Mouse (Mus musculus): Measurements from ENCODE around the gene Eif2s3y. TPM values are rescaled to one million over a fixed set of nuclear protein-coding genes. Genes with fewer than 3 reads are reported as not detected.

Eif2s3y gene
- polyA plus RNA-seq (2015; fragmentation: Nextera tagmentation; extraction: Ambion mirVana), result not detected in 2 replicates

- Histone ChIP-seq H3K4me3 (ENCODE audit: low read depth, low read length) (peak within 1 kb of the TSS; percentile 36), H3K4me2 (replicated peaks; ENCODE audit: low read depth, low read length) (no peak within 1 kb of the TSS), H3K27me3 (replicated peaks; ENCODE audit: insufficient read depth, low read length) (no peaks in the 10 kb centered on the region), H3K27ac (ENCODE audit: low read length) (no peak within 1 kb of the TSS), H3K9me3 (ENCODE audit: low read length) (no peaks in the 10 kb centered on the region), H3K9ac (replicated peaks; ENCODE audit: low read depth) (no peak within 1 kb of the TSS), H3K36me3 (ENCODE audit: insufficient read depth, low read length) (no peaks in the 10 kb centered on the region), H3K4me1 (ENCODE audit: insufficient read depth, low read depth, low read length) (no peaks in the 10 kb centered on the region)
- no peak for TF ChIP-seq CTCF (IDR thresholded peaks at IDR 0.05)
- TF ChIP-seq EP300 (IDR thresholded peaks at IDR 0.05), result no peak
- peak; percentile 94 for ATAC-seq
- 22% methylated on average over 24 of the region's 31 CpGs for WGBS
- DNase-seq (ENCODE audit: low spot score), result peak; percentile 71
These were observed at the start of gene Eif2s3y for GRCm38 (mm10) chrY:1009882-1010751. Eif2s3y (plus strand) TSS chrY:1010543.

Small RNA genes within 50 kb of the gene (microRNA-seq; reads per million reads assigned to microRNA genes)
- not detected for gene Gm47281

Other genes starting within 250 kb of the Eif2s3y start
- gene Zfy1, start 213.1 kb upstream of the Eif2s3y start, polyA plus RNA-seq (2015; fragmentation: Nextera tagmentation; extraction: Ambion mirVana), result not detected in 2 replicates
- gene Uba1y, start 191.9 kb upstream of the Eif2s3y start, polyA plus RNA-seq (2015; fragmentation: Nextera tagmentation; extraction: Ambion mirVana), result not detected in 2 replicates
- not detected in 2 replicates for gene Kdm5d, start 112.8 kb upstream of the Eif2s3y start, polyA plus RNA-seq (2015; fragmentation: Nextera tagmentation; extraction: Ambion mirVana)
- not detected in 2 replicates for gene Uty, start 235.2 kb downstream of the Eif2s3y start, polyA plus RNA-seq (2015; fragmentation: Nextera tagmentation; extraction: Ambion mirVana)